Mouse (Mus musculus) B cell, adult 62 days (primary cell): ENCODE results near the gene Eif2d. TPM values are rescaled to one million over a fixed set of nuclear protein-coding genes. Genes with fewer than 3 reads are reported as not detected.

Source experiments
- total RNA-seq: library from RNA; stranded (reverse); gene quantifications from 4 replicates; pipeline ENCODE4 v1.2.4, GENCODE M21; 2023

Gene Eif2d
- 33.9 to 37.1 TPM (median 35.3 TPM) in 4 replicates for total RNA-seq

GRCm38 (mm10) chr1:131153018-131153629 lies at the start of gene Eif2d:
TSS of gene Eif2d (plus strand) at chr1:131153181.

GRCm38 (mm10) chr1:131138191-131139016 lies 14.6 kb upstream of the Eif2d start, which contains the start of gene Dyrk3:
TSS of gene Dyrk3 (minus strand) at chr1:131138340.

Other genes with a start within 250 kb of the Eif2d start
- not detected in 4 replicates for gene Il20, start 241.7 kb upstream of the Eif2d start, total RNA-seq
- gene Il19, start 213.1 kb upstream of the Eif2d start, total RNA-seq, result not detected in 4 replicates
- 2.4 to 3.6 TPM (median 3.3 TPM) in 4 replicates for gene Il10, start 133.3 kb upstream of the Eif2d start, total RNA-seq
- 102 to 104 TPM (median 103 TPM) in 4 replicates for gene Mapkapk2, start 55.4 kb upstream of the Eif2d start, total RNA-seq
- 22.1 to 32.8 TPM (median 26.2 TPM) in 4 replicates for gene Dyrk3, start 14.8 kb upstream of the Eif2d start, total RNA-seq
- gene Rassf5, start 92.1 kb downstream of the Eif2d start, total RNA-seq, result 120 to 128 TPM (median 124 TPM) in 4 replicates
- gene Ikbke, start 126.4 kb downstream of the Eif2d start, total RNA-seq, result 19.1 to 24.0 TPM (median 22.1 TPM) in 4 replicates